Mouse (Mus musculus) ES-Bruce4 (cell line): ENCODE measurements around the gene Fabp3.
A peak's percentile ranks its signal among the peaks of the same experiment; 100 is the strongest.

Source experiments
- EP300 ChIP-seq: IDR thresholded peaks from 2 replicates; pipeline ENCODE4 v1.6.1; 2011; ENCODE audit warnings: low read depth, low read length; ENCODE audit not compliant: insufficient read depth
- POLR2A ChIP-seq: IDR thresholded peaks from one replicate; pipeline ENCODE4 v1.8.1; 2011; ENCODE audit warnings: low read length; ENCODE audit not compliant: insufficient read depth

- TF ChIP-seq EP300 (no peak), POLR2A (peak; percentile 78)
These were observed 51.3 kb downstream of the Fabp3 start, which contains the start of the genes Zcchc17 and Snrnp40 for GRCm38 (mm10) chr4:130359486-130360237.
